Mouse (Mus musculus): Measurements from ENCODE around the gene Kcnmb2.

The Kcnmb2 gene

GRCm38 (mm10) chr3:31902504-31903330 lies at the start of gene Kcnmb2:
Kcnmb2 (plus strand) TSS chr3:31902507.
- in situ Hi-C loops (cut with MseI, MboI): no loop called here

- in situ Hi-C loops (cut with MseI, MboI): no loop called here
Observed at GRCm38 (mm10) chr3:31863522-31863921, 38.8 kb upstream of the Kcnmb2 start.

- in situ Hi-C loops (cut with MseI, MboI): no loop called here
Observed at GRCm38 (mm10) chr3:31864070-31864469, 38.2 kb upstream of the Kcnmb2 start.

- in situ Hi-C loops (cut with MseI, MboI): no loop called here
Observed at GRCm38 (mm10) chr3:31871461-31871860, 30.8 kb upstream of the Kcnmb2 start.

GRCm38 (mm10) chr3:31882621-31883131 lies 19.6 kb upstream of the Kcnmb2 start:
- in situ Hi-C loops (cut with MseI, MboI): no loop called here

DNA sequence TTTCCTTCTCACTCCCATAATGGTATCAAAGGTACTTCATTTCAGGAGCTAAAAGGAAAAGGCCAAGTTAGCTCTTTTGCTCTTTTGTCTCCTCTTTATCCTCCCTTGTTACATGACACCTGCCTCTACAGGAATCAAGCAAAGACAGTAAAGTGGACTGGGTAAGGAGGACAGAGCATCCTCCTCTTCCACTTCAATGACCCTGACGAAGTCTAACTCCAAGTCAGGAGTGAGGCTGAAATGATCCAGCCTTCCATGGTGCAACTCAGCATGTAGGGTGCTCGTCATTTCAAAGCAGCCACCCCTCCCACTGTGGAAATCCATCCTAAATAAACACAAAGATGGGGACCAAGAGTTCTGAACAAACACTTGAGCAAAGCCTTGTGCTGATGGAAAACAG lies 9.7 kb upstream of the Kcnmb2 start:
- in situ Hi-C loops (cut with MseI, MboI): no loop called here

GRCm38 (mm10) chr3:31903506-31903905 lies 1.2 kb downstream of the Kcnmb2 start:
- in situ Hi-C loops (cut with MseI, MboI): no loop called here

DNA sequence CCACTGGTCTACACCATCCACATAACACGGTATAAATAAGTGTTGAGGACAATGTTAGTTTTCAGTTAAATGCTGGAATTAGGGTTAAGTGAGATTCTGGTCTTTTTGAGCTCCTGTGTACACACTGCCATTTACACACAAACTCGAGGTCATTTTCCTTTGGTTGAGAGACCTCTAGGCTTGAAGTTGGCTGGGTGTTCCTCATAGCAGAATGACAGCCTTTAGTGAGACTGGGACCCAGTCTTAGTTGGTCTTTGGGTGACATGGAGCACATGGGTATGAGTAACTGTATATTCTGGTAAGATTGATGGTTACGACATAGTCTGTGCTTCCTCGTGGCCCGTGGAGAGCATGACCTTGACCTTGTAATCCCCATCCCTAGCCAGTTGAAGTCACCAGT lies 1.8 kb downstream of the Kcnmb2 start:
- in situ Hi-C loops (cut with MseI, MboI): no loop called here

DNA sequence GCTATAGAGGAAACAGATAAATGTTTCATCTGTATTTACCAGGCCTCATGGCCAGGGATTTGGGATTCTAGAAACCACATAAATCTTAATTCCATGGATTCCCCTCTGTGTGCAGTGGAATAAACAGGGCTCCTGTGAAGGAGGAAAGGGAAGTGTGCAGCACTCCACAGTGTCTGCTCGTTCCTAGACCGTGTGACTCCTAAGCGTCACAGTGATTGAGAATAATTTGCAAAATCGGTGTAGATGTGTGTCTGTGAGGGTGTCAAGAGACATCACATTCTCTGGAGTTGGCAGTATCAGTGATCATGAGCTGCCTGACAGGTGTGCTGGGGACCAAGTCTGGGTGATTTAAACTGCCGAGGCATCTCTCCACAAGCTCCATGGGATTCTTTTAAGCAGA lies 8.9 kb downstream of the Kcnmb2 start:
- in situ Hi-C loops (cut with MseI, MboI): no loop called here

DNA sequence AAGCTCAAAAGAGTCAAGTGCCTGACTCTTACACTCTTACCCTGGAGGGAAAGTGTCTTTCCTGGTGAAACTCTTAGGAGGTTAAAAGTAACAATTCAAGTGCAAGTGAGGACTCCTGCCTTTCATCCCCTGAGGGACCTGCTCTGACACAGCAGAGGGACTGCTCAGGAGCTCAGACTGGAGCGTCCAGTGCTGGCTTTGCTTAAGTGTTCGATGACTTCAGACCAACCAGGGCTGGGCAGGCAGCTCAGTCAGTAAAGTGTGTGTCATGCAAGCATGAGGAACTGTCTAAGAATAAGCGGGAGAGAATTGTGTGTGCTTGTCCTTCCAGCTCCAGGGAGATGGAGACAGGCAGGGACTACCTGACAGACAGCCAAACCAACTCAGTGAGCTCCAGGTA lies 9.4 kb downstream of the Kcnmb2 start:
- in situ Hi-C loops (cut with MseI, MboI): no loop called here

GRCm38 (mm10) chr3:31928544-31928943 lies 26.2 kb downstream of the Kcnmb2 start:
- in situ Hi-C loops (cut with MseI, MboI): no loop called here

DNA sequence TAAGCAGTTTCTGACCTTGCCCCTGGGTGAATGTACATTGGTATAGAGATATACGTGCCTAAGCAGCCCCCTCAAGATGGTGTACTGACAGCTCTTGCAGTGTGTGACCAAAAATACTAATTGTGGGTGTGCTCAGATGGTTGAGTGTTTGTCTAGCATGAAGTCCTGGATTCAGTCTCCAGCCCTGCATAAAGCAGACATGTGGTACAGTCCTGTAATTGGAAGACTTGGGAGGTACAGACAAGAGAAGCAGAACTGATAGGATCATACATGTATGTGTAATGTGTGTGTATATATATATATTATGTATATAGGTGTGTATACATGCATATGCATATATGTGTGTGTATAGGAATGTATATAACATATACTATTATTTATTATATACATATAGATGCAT lies 32.4 kb downstream of the Kcnmb2 start:
- in situ Hi-C loops (cut with MseI, MboI): no loop called here

GRCm38 (mm10) chr3:31941478-31941877 lies 39.2 kb downstream of the Kcnmb2 start:
- in situ Hi-C loops (cut with MseI, MboI): no loop called here

GRCm38 (mm10) chr3:31954213-31954612 lies 51.9 kb downstream of the Kcnmb2 start:
- in situ Hi-C loops (cut with MseI, MboI): no loop called here

- in situ Hi-C loops (cut with MseI, MboI): no loop called here
Observed at GRCm38 (mm10) chr3:31955004-31955403, 52.7 kb downstream of the Kcnmb2 start.

DNA sequence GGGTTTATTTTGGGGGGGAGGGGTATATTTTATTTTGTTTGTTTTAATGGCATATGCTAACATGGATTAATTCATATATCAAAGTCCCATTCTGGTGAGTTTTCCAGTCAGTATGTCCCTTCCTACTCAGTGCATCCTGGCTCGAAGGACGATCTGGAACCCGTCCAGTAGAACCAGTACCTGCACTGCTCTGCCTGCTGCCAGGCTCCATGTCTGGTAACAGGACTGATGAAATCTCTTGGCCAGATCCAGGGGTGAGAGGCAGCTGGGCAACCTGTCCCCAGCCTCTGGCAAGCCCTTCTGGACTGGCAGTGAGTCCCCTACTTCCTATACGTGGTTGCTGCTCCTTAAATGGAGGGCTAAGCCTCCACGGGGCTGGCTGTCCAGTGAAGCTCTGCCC lies 57.5 kb downstream of the Kcnmb2 start:
- in situ Hi-C loops (cut with MseI, MboI): no loop called here

DNA sequence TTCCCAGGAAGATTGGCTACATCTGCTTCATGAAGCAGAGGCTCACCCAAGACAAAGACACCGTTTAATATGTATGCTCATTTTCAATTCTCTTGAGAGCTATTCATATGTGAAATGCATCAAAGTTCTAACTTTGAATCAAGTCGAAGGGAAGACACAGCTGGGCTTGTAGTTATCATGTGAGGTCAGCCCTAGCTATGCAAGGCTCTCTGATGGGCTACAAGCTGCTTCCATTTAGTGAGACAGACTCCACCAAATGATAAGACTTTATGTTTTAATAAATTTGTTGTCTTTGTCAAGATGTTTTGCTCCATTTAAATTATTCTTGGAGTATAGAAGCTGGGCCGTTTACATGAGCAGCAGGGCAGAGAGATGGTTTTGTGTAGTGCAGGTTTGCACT lies 58.9 kb downstream of the Kcnmb2 start:
- in situ Hi-C loops (cut with MseI, MboI): no loop called here

DNA sequence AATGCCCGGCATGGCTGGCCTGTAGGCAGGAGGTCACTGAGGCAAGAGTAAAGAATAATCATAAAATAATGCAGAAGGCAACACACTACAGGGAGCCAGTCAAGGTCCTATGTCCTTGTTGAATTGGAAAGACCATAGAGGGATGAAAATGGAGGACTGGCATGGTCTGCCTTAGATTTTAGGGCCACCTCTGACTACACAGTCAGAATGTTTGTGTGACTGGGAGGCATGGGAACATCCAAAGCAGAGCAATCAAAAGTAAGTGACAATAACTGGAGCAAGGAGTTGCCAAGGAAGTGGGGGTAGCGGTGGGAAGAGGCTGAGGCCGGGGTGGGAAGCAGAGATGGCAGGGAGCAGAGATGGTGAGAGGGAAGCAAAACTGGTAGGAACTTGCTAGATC lies 60.8 kb downstream of the Kcnmb2 start:
- in situ Hi-C loops (cut with MseI, MboI): no loop called here

DNA sequence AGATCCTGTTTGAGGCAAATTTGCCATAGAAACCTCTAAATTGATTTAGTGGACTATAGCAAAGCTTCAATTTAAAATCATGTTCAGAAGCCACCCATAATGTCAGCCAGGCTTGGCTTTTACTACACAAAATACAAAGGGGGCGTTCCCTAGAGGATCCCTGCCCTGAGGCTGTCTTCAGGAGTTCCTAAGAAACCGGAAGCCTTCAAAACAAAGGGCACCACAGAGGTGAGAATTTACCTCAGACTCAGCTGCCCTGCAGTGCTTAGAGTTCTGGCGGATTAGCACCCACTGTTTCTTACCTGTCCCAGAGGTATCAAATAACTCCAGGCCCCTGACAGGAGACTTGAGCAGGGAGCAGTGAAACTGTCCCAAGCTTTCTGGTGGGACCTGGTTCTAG lies 77.4 kb downstream of the Kcnmb2 start:
- in situ Hi-C loops (cut with MseI, MboI): no loop called here

DNA sequence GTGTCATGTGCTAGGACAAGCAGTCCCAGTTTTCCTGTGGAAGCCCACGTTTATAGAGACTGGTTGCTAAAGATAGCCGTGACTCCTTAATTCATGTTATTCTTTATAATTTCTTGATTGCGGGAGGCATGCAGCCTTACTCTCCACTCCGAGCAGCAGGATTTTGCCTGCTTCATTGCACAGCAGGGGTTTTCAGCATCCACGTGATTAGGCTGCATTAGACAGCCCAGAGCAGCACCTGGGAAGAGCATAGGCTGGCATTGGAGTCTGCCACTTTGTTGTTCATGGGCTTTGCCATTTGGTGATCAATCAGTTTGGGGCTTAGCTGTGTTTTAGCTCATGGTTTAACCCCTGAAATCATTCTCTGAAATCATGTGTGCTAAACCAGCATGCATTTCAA lies 80.1 kb downstream of the Kcnmb2 start:
- in situ Hi-C loops (cut with MseI, MboI): no loop called here

DNA sequence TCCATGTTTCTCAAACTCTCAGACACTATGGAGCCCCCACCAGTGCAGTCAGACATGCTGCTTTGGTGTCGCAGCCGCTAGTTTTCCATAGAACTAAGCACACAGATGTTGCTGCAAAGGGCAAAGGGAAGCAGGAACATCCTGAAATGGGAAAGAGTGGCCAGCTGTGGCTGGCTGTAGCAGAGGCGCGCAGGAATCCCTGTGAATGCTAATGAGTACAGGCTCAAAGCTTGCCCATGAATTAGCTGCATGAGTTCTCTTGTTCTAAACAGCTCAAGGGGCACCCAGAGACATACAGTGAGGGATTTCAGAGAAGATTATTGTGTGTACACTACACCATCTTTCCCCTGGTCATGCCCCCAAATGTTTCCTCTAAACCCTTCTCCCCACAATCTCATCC lies 82.8 kb downstream of the Kcnmb2 start:
- in situ Hi-C loops (cut with MseI, MboI): no loop called here

- in situ Hi-C loops (cut with MseI, MboI): no loop called here
Observed at GRCm38 (mm10) chr3:31991526-31992045, 89.3 kb downstream of the Kcnmb2 start.

DNA sequence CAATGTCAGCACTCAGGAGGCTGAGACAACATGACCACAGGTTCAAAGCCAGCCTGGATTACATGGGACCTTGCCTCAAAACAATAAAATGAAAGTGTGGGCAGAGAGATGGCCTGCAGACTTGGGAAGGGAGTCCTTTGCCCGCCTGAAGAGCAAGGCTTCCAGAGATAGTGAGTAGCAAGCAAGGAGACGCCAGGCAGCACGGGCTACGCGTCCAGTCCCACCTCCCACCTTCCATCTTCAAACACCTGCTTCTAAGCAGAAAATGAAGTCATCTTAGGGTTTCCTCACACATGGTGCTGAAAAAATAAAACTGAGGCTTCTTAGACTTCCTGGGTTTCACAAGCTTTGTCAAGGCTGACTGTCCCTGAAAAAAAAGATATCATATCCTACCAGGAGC lies 109.3 kb downstream of the Kcnmb2 start:
- in situ Hi-C loops (cut with MseI, MboI): no loop called here

Measured in mouse trophoblast stem cell (cell line).